Mouse (Mus musculus) T-helper 1 cell (primary cell): ENCODE data around the gene Lrp2.
"Not testable (repeated sequence)": the region's sequence is repeated elsewhere in the genome, so short reads cannot be mapped to it uniquely, and the experiment has no call there.

Experiments
- in situ Hi-C: fragments of 300-600 bp; cut with MboI, MseI; formaldehyde crosslinking; loops from one replicate; pipeline ENCODE4 v1.15.1; 2025; ENCODE audit warnings: high pct_unique_total_duplicates

The Lrp2 gene

GRCm38 (mm10) chr2:69582861-69583260, 3.0 kb downstream of the Lrp2 start:
- in situ Hi-C loops, result no loop called here

- in situ Hi-C loops, result not testable (repeated sequence)
These were observed 3.8 kb downstream of the Lrp2 start for GRCm38 (mm10) chr2:69582068-69582467.

- in situ Hi-C loops, result no loop called here
These were observed 5.8 kb downstream of the Lrp2 start for GRCm38 (mm10) chr2:69580091-69580490.

GRCm38 (mm10) chr2:69578206-69578605, 7.7 kb downstream of the Lrp2 start:
- in situ Hi-C loops, result no loop called here

GRCm38 (mm10) chr2:69576531-69576930, 9.3 kb downstream of the Lrp2 start:
- in situ Hi-C loops, result no loop called here

GRCm38 (mm10) chr2:69574934-69575333, 10.9 kb downstream of the Lrp2 start:
- in situ Hi-C loops, result no loop called here

GRCm38 (mm10) chr2:69574261-69574660, 11.6 kb downstream of the Lrp2 start:
- in situ Hi-C loops, result no loop called here

GRCm38 (mm10) chr2:69573733-69574054, 12.2 kb downstream of the Lrp2 start:
- in situ Hi-C loops, result no loop called here

GRCm38 (mm10) chr2:69573038-69573732, 12.7 kb downstream of the Lrp2 start:
- in situ Hi-C loops, result no loop called here

- in situ Hi-C loops, result no loop called here
These were observed 15.3 kb downstream of the Lrp2 start for GRCm38 (mm10) chr2:69570556-69570955.

- in situ Hi-C loops, result no loop called here
These were observed 19.6 kb downstream of the Lrp2 start for GRCm38 (mm10) chr2:69566281-69566680.

- in situ Hi-C loops, result no loop called here
These were observed 22.4 kb downstream of the Lrp2 start for GRCm38 (mm10) chr2:69563492-69563891.

GRCm38 (mm10) chr2:69562761-69563160, 23.1 kb downstream of the Lrp2 start:
- in situ Hi-C loops, result no loop called here

- in situ Hi-C loops, result no loop called here
These were observed 25.6 kb downstream of the Lrp2 start for GRCm38 (mm10) chr2:69560221-69560620.

GRCm38 (mm10) chr2:69559380-69559779, 26.5 kb downstream of the Lrp2 start:
- in situ Hi-C loops, result loop anchor here (10.0 kb wide), 1 partner anchor 755 kb away; no protein-coding TSS in a partner anchor

GRCm38 (mm10) chr2:69556686-69557085, 29.2 kb downstream of the Lrp2 start:
- in situ Hi-C loops, result loop anchor here (10.0 kb wide), 1 partner anchor 752 kb away; no protein-coding TSS in a partner anchor

GRCm38 (mm10) chr2:69551639-69552038, 34.2 kb downstream of the Lrp2 start:
- in situ Hi-C loops, result loop anchor here (10.0 kb wide), 1 partner anchor 747 kb away; no protein-coding TSS in a partner anchor

GRCm38 (mm10) chr2:69546823-69547222, 39.0 kb downstream of the Lrp2 start:
- in situ Hi-C loops, result no loop called here

- in situ Hi-C loops, result no loop called here
These were observed 49.8 kb downstream of the Lrp2 start for GRCm38 (mm10) chr2:69536018-69536417.

- in situ Hi-C loops, result no loop called here
These were observed 54.3 kb downstream of the Lrp2 start for GRCm38 (mm10) chr2:69531528-69532055.

- in situ Hi-C loops, result no loop called here
These were observed 55.0 kb downstream of the Lrp2 start for GRCm38 (mm10) chr2:69530691-69531527.

- in situ Hi-C loops, result no loop called here
These were observed 55.7 kb downstream of the Lrp2 start for GRCm38 (mm10) chr2:69530126-69530525.

GRCm38 (mm10) chr2:69520273-69520672, 65.6 kb downstream of the Lrp2 start:
- in situ Hi-C loops, result no loop called here
